Mouse (Mus musculus) urinary bladder, adult 2 months (tissue): ENCODE data around the gene BC051142. TPM values are rescaled to one million over a fixed set of nuclear protein-coding genes. Genes with fewer than 3 reads are reported as not detected.
"Not testable (repeated sequence)": the region's sequence is repeated elsewhere in the genome, so short reads cannot be mapped to it uniquely, and the experiment has no call there.

ENCODE experiments used
- DNase-seq: peaks from one replicate; pipeline ENCODE4 v3.0.0; 2022; ENCODE audit warnings: low spot score
- polyA plus RNA-seq: library from polyadenylated mRNA; depleted of rRNA; stranded (reverse); fragments of >200 nt; gene quantifications from 2 replicates; pipeline ENCODE4 v1.2.3, GENCODE M21; 2012

BC051142 gene
- polyA plus RNA-seq, 1 experiment = 1.2 TPM

GRCm38 (mm10) chr17:34398058-34398710, 436 bp upstream of the BC051142 start:
- no peak for DNase-seq

DNA sequence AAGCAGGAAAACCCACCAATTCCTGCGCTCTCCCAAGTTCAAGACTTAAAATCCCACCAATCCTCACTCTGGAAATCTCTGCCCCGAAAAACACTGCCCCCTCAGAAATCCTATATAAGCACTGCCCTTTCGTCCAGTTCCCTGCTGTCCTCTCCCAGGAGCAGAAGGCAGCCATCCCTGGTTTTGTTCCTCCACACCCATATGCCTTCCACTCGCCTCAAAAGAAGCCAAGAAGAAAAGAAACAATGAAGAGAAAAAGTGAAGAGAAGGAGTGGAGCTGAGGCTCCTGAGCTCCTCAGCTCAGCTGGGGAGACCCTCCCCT, 735 bp downstream of the BC051142 start:
- no peak for DNase-seq

DNA sequence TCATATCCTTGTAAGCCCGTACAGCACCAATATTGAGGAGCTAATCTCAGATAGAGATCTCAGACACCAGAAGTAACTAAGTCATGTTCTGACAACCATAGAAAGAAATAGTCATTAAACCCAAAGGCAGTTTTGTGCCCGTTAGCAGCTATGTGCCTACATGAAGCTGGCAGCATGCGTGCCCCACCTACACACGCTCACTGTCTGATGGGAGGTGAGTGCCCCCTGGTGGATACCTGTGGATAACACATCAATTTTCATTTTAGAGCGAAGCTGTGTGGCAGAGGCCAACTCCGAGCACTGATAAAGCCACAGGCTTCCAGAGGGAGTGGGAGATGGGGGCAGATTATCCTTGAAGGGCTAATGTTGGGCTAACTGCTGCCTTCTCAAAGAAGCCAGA, 12.5 kb downstream of the BC051142 start:
- DNase-seq = peak; percentile 27

DNA sequence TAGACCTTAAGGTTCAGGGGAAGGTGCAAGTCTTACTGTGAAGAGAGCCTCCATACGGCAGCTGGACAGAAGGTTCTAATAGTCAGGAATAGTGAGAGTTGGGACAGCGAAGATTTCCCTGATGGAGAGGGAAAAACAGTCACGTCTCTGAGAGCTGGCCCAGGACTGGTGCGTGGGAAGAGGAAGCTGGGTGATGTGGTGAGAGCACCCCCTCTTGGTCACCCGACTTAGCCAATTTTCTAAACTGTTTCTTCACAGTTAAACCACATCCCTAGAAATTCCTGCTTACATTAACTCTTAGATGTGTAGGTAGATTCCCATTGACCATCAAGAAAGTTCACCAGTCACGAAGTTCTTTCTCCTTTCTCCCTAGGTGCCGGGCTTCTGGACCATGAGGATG, 21.4 kb downstream of the BC051142 start:
- no peak for DNase-seq

- no peak for DNase-seq
These were observed 29.0 kb downstream of the BC051142 start for GRCm38 (mm10) chr17:34427597-34427996.

DNA sequence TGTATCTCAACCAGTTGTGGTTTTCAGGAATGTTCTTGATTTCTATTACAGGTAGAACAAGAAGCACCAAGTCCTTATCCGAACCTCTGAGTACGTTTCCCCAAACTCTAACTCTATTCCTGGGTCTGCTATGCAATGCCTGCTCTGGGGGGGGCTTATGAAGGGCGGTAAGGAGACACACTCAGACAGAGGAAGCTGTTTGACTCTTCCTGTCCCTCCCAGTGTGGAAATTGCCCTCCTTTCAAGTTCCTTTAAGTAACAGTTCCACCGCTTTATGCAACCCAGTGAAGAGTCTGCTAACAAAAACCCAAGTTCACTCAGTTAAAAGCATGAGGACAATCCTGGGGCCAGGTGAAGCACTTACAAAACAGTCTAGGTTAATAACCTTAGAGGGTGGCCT, 38.5 kb downstream of the BC051142 start:
- no peak for DNase-seq

DNA sequence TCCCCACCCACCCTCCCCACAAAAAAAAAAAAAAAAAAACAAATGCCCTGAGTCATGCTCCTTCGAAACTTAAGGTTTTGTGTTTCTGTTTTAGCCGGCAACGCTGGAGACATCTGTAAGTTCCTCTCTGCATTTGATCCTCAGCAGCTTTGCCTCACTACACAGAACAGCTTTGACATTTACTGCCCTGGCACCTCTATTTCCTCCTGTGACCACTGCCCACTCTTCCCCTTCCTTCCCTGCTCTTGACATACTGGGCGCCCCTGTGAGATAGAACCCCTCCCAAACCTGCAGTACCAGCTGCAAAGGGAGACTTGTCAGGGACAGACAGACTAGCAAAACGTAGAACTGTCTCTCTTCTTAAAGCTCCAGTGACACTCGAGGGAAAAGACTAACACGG, 39.0 kb downstream of the BC051142 start:
- DNase-seq = no peak

DNA sequence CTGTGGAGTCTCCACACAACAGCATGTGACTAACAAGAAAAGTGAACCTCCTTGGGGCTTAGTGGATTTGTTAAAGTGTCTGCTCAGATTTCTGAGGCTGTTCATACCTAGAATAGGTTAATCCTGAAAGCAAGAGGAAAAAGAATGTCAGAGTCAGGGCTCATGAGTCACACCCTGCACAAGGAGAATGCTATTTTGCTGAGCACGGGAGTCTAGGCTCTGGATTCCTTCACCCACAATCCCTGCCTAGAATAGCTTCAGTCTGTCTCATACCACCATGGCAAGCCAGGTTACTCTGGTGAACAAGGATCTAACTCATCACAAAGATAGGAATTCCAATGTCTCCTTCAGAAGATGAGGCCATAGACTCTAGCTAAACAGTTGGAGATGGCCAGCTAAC, 40.0 kb downstream of the BC051142 start:
- DNase-seq = no peak

- no peak for DNase-seq
These were observed 41.2 kb downstream of the BC051142 start for GRCm38 (mm10) chr17:34439795-34440194.

GRCm38 (mm10) chr17:34441990-34442389, 43.4 kb downstream of the BC051142 start:
- DNase-seq = no peak

DNA sequence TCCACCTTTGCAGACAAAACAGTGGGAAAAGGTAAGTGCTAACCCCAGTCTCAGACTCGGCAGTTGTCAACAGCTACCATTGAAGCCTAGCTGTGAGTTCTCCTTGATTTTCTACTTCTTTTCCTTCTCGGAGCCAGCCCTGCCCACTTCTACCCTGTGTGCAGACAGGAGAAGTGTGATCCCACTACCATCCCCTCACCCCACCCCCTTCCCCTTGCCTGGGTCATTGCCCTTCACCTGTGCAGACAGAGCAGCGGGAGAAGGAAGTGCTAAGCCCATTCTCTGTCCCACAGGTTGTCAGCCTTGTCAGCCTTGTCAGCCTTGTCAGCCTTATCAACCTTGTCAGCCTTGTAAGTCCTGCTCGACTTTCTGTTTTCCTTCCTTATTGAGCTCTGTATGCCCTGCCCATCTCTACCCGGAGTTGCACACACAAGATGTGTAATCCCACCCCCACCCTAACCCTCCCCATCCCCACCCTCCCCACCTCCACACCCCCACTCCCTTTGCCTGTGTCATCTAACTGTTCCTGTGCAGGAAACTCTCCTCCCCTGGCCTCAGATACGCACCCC, 49.9 kb downstream of the BC051142 start:
- DNase-seq = no peak

DNA sequence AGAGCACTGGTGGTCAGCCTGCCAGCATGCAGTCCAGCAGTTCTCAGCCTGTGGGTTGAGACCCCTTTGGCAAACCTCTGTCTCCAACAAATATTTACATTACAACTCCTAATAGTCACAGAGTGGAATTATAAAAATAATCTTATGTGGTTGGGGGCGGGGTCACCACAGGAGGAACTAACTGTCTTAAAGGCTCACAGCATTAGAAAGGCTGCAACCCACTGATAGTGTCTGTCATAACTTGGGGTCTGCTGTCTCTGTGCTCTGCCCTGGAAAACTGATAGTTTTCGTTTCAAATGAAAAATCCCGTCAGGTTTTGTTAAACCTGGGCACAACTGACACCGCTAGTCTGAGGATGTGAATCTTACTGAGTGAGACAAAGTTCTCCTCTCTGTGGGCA, 59.0 kb downstream of the BC051142 start:
- no peak for DNase-seq

- DNase-seq = no peak
These were observed 60.6 kb downstream of the BC051142 start for GRCm38 (mm10) chr17:34459255-34459654.

GRCm38 (mm10) chr17:34465906-34466305, 67.3 kb downstream of the BC051142 start:
- DNase-seq = not testable (repeated sequence)

GRCm38 (mm10) chr17:34470491-34470890, 71.9 kb downstream of the BC051142 start:
- no peak for DNase-seq

DNA sequence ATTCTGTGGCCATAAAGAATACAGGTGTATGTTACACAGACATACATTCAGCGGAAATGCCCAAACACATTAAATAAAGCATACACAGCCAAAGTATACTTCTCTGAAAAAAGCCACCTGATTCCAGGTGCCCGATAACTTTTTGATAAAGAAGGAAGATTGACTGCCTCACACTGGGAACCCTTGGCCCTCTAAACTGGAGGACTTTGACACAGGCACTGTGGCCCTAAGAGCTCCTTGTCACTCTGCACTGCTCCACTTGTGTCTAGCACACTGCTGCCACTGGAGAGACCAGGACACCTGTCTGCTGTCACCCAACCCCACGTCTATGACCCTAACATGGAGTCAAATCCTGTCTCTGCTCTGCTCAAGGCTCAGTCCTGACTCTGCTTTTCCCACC, 76.4 kb downstream of the BC051142 start:
- no peak for DNase-seq

GRCm38 (mm10) chr17:34476427-34476826, 77.8 kb downstream of the BC051142 start:
- DNase-seq = no peak

DNA sequence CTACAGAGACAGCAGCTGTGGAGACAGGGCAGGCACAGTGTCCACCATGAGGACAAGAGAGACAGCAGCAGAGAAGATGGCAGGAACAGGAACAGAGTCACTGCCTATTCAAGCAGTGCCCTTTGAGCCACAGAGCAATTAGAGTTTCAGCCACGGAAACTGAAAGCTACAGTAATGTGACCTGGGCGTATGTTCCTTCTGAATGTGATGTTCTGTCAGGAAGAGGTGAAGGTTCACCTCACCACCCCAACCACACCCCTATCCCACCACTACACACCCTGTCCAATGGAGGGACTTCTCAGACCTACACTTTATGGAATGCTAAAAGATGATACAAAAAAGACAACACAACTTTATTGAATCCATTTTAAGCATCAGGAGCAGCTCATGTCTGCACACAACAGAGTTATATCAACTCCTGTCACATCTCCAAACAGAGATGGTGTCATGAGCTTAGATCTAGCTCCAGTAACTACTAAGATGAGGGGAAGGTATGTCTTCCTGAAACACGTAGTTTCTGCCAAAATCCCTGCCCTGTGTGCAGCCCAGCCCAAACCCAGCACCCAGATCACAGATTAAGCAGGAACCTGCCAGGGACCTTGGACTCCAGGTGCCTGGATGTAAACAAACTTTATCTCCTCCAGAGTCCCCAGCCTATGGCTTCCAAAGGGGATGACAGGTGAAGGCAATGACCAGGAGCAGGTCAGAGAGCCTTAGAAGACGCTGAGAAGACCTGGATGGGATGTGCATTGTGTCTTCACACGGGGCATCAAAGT, 78.8 kb downstream of the BC051142 start, which contains the start of gene Btnl4:
Btnl4 (minus strand) TSS at position 81 of the 776 bp plus-strand sequence.
- not testable (repeated sequence) for DNase-seq

DNA sequence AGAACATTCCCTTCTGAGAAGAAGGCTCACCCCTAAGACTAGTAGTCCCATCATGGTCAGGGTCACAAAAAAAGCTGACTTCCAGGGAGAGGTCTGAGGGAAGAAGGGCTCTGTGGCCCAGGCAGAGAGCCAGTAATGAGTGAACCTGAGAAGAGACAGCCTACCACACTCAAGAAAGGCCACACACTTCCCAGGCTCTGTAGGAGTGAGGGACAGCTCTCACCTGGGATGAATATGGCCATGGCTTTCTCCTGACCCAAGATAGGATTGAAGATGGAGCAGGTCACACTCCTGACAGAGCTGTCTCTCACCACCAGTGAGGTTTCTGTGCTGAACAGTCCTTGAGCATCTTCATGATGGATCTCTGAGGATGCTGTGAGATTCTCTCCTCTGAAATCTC, 94.2 kb downstream of the BC051142 start:
- DNase-seq = no peak

- not testable (repeated sequence) for DNase-seq
These were observed 96.5 kb downstream of the BC051142 start for GRCm38 (mm10) chr17:34495156-34495555.

DNA sequence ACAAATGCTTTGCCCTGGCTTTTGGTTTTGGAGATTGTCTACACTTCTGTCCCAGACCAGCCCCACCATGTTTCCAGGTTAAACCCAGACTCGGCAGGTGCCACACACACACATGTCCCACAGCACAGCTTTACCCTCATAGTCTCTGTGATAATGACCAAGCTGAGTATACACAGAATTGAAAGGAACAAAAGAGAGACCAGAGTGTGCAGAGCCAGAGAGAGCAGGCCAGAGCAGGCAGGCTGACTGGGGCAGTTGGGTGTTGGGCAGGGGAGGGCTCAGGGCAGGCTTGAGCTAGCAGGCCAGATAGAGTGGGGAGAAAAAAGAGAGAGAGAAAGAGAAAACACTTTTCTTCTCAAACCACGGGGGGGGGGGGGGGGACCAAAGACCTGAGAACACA, 97.9 kb downstream of the BC051142 start:
- DNase-seq = no peak

- not testable (repeated sequence) for DNase-seq
These were observed 98.7 kb downstream of the BC051142 start for GRCm38 (mm10) chr17:34497319-34497718.

- DNase-seq = not testable (repeated sequence)
These were observed 99.1 kb downstream of the BC051142 start for GRCm38 (mm10) chr17:34497726-34498125.
